Mouse (Mus musculus) Muller cell, postnatal 12 days (primary cell): Measurements from ENCODE around the gene Pan2.

ENCODE experiments used
- DNase-seq: peaks from one replicate; pipeline ENCODE4 v3.0.0-alpha.2; 2015; ENCODE audit errors: inconsistent ontology term

The Pan2 gene

DNA sequence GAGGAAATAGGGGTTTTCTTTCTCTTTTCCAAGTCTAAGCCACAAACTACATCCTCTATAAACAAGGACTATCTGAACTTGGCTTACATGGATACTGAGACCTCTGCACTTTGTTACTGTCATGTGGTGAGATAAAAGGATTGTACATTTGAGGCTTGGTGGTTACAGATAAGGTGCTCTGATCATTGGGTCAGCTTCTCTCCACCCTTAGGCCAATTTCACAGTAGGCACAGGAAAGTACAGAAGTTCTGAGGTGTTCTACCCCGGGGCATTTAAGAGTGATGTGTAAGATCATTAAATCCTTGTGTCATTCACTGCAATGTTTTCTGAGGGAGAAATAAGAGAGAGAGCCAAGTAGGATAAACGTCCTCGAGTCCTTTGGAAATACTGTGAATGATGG lies 33.5 kb downstream of the Pan2 start:
- no peak for DNase-seq

DNA sequence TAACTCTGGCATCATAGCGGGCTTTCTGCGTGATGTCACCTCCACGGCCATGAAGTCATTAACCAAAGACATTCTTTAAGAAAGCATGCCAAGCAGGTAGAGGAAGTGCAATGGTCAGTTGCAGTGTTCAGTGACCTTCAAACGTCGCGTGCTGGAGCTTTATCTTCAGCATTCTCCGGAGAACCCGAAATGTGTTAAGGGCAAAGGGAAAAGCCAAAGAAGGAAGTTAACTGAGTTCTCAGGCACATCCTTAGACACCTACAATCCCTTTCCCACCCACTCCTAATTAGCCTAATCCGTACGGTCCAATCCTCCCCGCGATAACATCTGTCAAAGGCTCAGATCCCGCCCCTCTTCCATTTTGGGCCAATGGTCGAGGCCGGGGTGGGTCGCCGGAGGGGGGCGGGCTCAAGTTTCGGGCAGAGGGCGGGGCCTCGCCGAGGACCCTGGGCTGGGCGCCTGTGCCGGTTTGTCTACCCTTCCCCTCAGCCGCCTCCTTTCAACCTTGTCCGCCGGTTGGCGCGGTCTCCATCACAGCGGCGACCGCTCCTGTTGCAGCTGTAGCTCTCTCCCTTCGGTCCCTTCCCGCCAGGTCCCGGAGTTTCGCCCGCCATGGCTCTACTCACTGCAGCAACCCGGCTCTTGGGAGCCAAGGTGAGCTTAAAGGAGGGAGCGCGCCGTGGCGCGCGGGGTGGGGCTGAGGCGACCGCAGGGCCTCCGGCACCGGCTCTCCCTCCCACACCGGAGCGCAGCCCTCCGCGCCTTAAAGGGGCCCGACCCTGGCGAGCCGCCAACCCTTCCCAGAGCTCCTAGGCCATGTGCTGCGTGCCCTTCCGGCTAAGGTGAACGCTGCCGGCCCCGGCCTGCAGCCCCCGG lies 34.4 kb downstream of the Pan2 start, which contains the start of gene Cs:
Gene Cs (plus strand): TSS at position 429 of the 876 bp plus-strand sequence.
- DNase-seq, result peak; percentile 97

DNA sequence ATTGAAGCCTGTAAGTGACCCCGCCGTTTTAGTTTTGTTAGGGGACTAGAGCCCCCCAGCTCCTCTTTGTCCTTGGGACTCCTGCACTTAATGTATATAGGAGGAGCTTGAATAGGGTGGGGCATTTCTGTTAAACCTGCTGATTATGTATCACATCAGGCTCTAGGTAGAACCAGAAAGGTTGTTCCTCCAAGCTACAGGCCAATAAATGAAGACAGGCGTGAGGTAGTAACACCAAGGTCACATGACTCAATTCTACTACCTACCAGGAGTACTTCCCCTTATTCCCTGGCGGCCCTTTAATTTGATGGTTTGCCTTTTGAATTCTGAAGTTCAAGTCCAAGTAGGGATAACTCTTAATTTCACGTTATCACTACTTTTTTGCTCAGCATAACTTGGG lies 35.3 kb downstream of the Pan2 start:
- no peak for DNase-seq

DNA sequence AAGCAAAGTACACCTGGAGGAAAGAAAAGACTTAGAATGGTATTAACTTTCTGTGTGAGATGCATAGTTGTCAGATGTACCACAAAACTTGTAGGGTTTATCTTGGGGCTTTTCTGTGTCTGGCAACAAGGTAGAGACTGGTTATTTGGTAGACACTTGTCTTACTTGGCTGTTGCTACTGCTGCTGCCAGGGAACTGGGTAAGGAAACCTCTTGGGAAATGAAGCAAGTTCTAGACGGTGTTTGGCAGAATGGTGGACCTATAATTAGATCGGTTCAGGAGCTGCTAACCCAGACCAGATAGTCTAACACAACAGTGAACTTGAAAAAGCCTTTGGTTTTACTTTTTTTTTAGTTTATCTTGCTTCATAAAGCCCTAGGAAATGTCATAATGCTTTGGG lies 35.8 kb downstream of the Pan2 start:
- no peak for DNase-seq

DNA sequence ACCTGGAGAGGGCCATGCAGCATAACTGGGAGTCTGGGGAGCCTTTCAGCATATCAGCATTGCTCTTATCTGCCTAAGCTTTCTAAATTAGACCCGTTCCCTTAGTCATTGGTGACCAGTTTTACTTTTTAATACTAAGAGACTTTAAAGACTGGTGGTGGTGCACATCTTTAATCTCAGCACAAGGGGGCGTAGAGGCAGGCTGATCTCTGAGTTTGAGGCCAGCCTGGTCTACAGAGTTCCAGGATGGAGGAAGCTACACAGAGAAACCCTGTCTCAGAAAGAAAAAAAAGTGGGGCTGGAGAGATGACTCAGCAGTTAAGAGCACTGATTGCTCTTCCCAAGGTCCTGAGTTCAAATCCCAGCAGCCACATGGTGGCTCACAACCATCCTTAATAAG lies 37.1 kb downstream of the Pan2 start:
- no peak for DNase-seq

DNA sequence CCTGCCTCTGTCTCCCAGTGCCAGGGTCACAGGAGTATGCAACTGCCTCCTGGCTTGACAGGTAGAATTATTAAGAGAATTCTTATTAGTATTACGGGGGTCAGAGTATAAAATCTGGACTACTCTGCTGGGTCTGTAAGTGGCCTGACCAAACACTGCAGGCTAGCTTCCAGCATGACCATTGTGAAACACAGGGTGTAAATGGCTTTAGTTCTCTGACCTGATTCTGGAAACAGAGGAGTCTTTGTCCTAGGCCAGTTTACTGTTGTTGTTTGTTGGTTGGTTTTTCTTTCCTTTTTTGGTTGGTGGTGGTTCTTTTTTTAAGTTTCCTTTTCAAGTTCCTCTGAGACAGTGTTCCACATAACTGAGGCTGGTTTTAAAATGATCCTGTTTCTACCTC lies 40.3 kb downstream of the Pan2 start:
- peak; percentile 80 for DNase-seq

DNA sequence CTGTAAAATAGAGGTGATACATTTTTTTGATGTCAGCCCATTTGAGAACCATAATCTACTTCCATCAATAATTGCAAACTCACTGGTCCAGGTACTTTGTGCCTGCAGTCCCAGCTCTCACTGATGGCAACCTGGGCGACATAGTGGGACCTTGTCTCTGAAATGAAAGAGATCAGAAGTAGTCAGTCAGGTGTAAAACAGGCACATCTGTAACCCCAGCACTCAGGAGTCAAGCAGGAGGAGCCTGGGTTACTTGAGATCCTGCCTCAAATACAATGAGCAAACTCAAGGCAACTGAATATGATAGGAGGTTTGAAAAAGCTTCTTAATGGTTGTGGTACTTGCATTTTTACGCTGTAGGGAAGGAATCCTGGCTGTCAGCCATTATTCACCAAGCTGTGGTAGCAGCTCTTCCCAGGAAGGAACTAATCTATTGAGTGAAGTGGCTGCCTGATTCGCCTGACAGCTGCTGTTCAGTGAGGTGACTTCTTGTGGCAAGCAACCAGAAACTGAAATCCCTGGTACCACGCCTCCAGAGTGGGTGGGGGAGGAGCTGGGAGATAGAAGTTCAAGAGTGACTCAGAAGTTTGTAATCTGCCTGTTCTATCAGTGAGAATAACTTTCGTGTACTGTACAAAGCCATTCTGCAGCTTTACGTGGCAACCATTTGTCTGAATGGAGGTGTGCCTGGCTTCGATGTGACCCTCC lies 41.6 kb downstream of the Pan2 start:
- DNase-seq, result peak; percentile 100

DNA sequence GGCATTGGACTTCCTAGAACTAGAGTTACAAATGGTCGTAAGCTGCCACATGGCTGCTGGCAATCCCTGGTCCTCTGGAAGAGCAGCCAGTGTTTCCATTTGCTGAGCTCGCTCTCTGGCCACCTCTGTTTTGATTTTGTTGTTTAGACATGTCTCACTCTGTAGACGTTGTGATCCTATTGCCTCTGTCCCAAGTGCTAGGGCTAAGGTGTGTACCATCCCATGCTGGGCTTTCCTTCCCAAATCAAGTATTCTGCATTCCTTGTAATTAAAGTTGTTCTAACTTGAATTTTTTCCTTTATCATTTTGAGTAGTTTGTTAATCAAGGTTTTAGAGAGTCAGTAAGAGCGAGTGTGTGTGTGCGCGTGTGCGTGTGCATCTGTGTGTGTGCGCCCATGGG lies 44.4 kb downstream of the Pan2 start:
- DNase-seq, result no peak

DNA sequence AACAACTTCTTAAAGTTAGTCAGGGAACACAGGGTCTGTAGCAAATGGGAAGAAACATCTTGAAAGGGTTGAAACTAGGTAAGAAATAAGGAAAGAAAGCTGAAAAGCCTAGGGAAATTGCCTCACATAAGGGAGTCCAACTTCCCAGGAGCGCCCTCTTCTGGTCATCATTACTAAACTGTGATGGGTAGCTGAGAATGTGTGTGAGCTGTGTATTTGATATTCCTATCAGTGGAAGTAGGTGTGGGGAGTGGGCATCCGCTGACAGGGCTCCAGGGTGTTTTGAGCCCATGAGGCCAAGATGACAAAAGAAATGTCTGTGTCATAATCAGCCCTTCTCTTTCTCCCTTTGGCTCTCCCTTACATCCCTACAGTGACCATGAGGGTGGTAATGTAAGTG lies 55.7 kb downstream of the Pan2 start:
- no peak for DNase-seq

DNA sequence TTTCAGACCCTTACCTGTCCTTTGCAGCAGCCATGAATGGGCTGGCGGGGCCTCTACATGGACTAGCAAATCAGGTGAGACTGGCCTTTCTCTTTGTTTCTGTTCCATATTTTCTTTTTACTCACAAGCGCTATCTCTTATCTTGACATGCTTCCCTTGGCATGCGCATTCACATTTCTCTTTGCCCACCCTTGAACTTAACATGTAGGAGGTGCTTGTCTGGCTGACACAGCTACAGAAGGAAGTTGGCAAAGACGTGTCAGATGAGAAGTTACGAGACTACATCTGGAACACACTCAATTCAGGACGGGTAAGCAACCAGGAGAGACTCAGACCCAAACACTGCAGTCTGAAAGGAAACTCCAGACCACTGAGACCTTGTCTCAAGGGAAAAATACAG lies 56.1 kb downstream of the Pan2 start:
- DNase-seq, result no peak

DNA sequence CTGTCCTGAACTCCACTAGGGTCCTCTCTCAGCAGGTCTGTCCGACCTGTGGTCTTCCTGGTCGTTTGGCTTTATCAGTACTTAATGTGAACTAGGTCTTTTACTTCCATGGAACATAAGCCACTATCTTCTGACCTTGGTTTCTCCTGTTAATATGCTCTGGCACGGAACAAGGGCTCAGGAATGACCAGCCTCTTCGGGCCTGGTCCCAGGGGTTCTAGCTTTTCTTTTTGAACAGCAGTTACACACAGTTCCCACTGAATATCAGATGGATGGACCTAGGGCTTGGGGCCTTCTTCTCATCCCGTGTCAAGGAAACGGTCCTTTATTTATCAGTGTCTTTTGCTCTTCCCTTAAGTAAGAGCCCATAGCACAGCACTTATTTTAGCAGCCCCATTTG lies 58.7 kb downstream of the Pan2 start:
- no peak for DNase-seq

DNA sequence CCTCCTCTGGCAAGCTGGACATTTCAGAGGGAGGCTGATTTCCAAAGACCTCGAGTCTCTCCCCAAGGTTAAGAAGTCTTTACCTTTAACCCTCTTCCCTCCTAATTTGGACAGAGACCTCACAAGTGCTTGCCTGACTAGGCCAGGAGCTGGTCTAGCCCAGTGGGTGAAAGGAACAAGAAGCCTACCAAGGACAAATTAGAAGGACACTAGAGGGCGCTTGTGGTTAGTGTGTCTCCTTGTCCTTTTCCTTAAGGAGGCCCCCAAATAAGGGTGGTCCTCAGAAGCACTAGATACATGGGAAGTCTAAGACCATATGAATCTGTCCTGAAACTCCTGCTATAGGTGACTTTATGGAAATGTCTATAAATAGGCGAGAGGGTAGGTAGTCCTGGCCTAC lies 59.4 kb downstream of the Pan2 start:
- no peak for DNase-seq

DNA sequence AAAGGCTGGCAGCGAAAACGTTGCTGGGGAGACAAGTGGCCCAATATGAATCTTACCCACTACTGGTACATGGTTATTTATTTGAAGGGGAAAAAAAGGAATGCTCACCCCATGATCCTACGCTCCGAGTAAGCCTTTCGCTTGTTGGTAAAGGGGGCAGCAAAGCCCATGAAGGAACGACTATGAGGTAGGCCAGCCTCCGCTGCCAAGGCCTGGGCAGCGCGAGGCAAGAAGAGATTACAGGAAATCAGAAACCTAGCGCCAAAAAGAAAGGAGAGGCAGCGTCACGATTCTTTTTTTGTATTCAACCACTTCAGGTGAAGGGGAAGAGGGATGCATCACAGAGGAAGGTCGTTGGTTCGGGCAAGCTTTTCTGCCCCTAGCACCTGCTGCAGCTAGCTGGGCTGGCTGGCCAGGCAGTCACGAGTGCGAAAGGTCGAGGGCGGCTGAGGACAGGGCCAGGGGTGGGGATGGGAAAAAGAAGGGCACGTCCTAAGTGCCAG lies 64.8 kb downstream of the Pan2 start:
- DNase-seq, result no peak

DNA sequence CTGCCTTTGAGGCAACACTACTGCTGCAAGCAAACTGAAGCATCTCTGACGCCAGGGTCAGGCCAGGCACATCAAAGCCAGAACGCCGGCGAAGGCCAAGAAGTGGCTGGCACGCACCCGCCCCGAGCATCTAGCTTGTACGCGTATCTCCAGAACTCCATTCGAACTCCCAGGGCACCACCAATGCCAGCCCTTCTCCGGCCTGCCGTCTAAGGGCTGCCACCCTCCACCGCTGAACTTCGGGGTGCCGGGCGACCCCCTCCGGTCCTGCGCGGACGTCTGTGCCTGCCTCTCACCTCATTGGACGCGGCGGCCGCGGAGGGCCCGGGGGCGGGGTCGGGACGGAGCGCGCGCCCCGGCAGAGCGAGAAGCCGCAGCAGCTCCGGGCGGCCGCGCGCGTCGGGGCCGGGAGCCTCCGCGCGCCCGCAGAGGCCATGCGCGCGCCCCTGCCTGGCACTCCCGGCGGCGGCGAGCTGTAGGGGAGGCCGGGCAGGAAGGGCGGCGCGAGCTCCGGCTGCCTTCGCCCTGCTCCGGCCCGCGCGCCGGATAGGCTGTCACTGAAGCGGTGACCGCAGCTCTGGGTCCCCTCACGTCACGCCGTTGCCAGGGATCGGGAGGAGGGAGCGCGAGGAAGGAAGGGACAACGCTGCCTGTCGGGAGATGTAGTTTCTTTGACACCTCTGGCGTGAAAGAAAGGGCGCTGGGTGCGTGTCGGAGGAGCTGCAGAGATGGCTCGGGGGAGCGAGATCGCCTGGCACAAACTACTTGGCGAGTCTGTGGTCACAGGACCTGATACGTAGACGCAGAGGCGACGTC lies 65.5 kb downstream of the Pan2 start, which contains the start of gene Coq10a:
Gene Coq10a (minus strand): TSS at position 596 of the 816 bp plus-strand sequence.
- peak; percentile 97 for DNase-seq

DNA sequence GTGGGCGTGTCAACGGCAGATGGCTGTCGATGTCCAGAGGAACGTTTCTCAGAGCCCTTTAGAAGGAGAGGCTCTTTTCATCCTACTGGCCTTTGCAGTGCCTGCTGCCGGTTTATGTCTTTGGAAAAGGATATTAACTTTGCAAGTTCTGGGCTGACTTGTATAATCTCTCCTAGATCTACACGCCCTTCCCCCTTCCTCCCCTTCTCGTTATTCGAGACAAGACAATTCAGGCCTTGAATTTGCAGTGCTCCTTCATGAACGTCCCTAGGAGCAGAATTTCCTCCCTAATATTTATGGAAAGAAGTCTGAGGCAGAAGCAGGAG lies 66.0 kb downstream of the Pan2 start:
- no peak for DNase-seq

DNA sequence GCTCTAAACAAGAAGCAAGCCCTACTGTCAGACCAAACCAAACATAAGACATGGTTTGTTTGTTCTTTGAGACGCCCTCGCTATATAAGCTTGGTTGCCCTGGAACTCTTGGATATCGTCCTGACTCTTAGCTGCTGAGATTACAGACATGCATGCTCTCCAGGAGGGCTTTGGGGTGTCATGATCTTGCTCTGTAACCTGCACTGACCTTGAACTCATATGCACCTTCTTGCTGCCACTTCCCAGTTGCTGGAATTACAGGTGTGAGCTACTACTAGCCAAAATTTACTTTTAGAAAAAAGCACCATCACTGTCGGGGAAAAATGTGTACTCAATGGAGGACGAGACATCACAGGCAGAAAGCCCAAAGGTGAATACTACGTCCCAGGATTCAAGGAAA lies 66.5 kb downstream of the Pan2 start:
- DNase-seq, result no peak

DNA sequence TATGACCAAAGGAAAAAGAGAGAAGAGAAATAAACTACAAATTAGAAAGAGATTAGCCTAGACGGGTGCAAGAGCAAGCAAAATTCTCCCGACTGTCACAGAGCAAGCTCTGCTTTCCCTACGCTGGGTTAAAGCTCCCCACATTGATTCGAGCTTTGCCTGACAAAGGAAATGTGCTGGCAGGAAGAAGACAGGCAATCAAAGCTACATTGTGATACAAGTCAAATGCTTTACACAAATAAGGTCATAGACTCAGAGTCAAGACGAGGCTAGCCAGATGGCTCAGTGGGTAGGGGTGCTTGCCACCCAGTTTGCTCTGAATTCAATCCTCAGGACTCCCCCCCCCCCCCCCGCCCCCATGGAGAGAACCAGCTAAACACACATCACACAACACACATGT lies 66.9 kb downstream of the Pan2 start:
- no peak for DNase-seq

DNA sequence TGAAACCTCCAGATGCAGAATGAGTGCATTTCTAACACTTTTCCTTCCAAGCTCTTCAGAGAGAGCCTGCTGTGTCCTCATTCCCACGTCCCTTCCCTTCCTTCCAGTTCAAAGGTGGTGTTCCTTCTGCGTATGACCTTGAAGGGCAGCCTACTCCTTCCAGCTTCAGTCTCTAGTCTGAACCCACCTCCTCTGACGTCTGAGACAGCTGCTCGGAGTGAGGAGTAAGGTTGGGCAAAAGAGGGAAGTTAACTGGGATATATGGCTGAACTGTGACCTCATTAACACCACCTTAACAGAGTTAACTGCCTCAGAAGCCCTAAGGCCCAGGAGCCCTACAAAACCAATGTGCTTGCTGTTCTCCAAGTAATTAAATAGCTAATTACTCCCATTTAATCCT lies 67.5 kb downstream of the Pan2 start:
- no peak for DNase-seq
